Comparison of ENCODE assay signal across 9 mouse cellular contexts in the genomic region with DNA sequence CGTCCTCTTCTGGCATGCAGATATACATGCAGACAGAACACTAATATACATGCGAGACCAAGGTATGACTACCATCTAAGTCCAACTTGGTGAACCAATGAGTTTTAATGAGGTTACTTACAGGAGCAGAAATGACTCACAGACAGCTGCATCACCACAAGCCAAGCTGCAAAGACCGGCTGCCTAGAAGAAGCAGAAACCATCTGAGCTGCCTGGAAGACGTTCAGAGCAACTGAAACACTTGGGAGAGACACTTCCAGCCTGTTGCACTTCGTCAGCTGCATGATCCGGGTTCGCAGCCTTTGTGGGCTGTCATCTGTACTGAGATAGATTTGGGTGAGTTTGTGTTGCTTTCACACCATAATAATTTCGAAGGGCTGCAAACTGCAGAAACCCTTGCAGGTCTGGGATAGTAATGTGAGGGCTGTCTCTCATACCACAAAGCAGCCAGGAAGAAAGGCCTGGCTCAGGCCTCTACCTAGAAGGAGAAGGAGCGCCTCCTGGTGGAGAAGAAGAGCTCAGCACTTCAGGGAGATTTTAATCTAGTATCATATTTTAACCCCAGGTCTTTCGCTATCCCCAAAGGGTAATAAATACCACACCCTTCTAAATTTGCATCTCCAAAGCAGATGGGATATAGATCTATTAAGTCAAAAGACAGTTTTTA. TPM values are rescaled to one million over a fixed set of nuclear protein-coding genes. Genes with fewer than 3 reads are reported as not detected.
DNase-seq lines count a peak whose midpoint lies in the region; ATAC-seq and TF ChIP-seq lines count a peak whose summit lies in the region.
"Had no signal": no experiment of that assay in that cellular context is flagged by ENCODE, and none has a peak within 500 bp of the region (broad histone marks: within the 10 kb centered on the region; RNA-seq: fewer than 3 reads in every experiment).

No protein-coding gene starts in this region.

- DNase-seq in gastrocnemius, adult 2 months, result peak; percentile 67
- DNase-seq in gastrocnemius, postnatal 25 days, result no peak
- peak; percentile 85 for DNase-seq in 416B (ENCODE audit: low read depth)
- DNase-seq in adrenal gland, adult 18-20 months (ENCODE audit: low spot score in 2 of 2), result peak; percentile 56 to 57
- DNase-seq in embryonic facial prominence, embryonic 10.5 days (ENCODE audit: low spot score), result peak; percentile 67
- DNase-seq in kidney, adult 8-10 months, result peak; percentile 41 to 57

- no peak overlapping the region for H3K27ac ChIP-seq in gastrocnemius, adult 2 months
- no peak overlapping the region for H3K27ac ChIP-seq in embryonic facial prominence, embryonic 10.5 days (replicated peaks)
- no peak overlapping the region for H3K27ac ChIP-seq in stomach, embryonic 16.5 days (ENCODE audit: low read length)
- H3K27ac ChIP-seq: limb, embryonic 15.5 days had no signal

- H3K4me2 ChIP-seq in stomach, embryonic 16.5 days (ENCODE audit: low read depth, low read length), result no peak overlapping the region
- H3K4me2 ChIP-seq: limb, embryonic 15.5 days had no signal

- peak overlapping the region; percentile 26; the same call in 1 of the 2 replicates for H3K9ac ChIP-seq in stomach, embryonic 16.5 days (ENCODE audit: low read length)
- H3K9ac ChIP-seq: limb, embryonic 15.5 days had no signal

- no peaks in the 10 kb centered on the region for H3K9me3 ChIP-seq in embryonic facial prominence, embryonic 10.5 days
- H3K9me3 ChIP-seq in stomach, embryonic 16.5 days (replicated peaks; ENCODE audit: control insufficient read depth, low read length), result no peaks in the 10 kb centered on the region
- H3K9me3 ChIP-seq: limb, embryonic 15.5 days had no signal

- H3K36me3 ChIP-seq in embryonic facial prominence, embryonic 10.5 days (replicated peaks), result no peaks in the 10 kb centered on the region
- no peaks in the 10 kb centered on the region for H3K36me3 ChIP-seq in stomach, embryonic 16.5 days (ENCODE audit: control insufficient read depth, insufficient read depth, low read length)
- H3K36me3 ChIP-seq: limb, embryonic 15.5 days had no signal

- H3K4me1 ChIP-seq in embryonic facial prominence, embryonic 10.5 days, result peaks cover 13% of the 10 kb centered on the region
- peaks cover 6% of the 10 kb centered on the region; the same call in 1 of the 2 replicates for H3K4me1 ChIP-seq in stomach, embryonic 16.5 days (ENCODE audit: control insufficient read depth, insufficient read depth, low read length)

- intact Hi-C loops in gastrocnemius, adult 2 months (cut with DNase I), result loop anchor here (1.0 to 10.0 kb wide), 4 partner anchors 154 to 492 kb away; a partner anchor contains a TSS

- peak; percentile 66 for ATAC-seq in megakaryocyte, adult 5-6 weeks (ENCODE audit: poor library complexity, severe bottlenecking)
- no peak for ATAC-seq in stomach, embryonic 16.5 days (ENCODE audit: insufficient read depth, low FRiP score)

- WGBS in embryonic facial prominence, embryonic 10.5 days, result 54% methylated on average over 10 of the region's 10 CpGs
- 42% methylated on average over 10 of the region's 10 CpGs for WGBS in stomach, embryonic 16.5 days

- peak; percentile 98 for TF ChIP-seq CTCF in gastrocnemius, adult 2 months (IDR thresholded peaks at IDR 0.05)

- H3K4me3 ChIP-seq in gastrocnemius, adult 2 months, result no peak overlapping the region; the same call in 1 of the 2 replicates
- H3K4me3 ChIP-seq in embryonic facial prominence, embryonic 10.5 days, result no peak overlapping the region
- no peak overlapping the region for H3K4me3 ChIP-seq in stomach, embryonic 16.5 days (replicated peaks; ENCODE audit: low read length)
- H3K4me3 ChIP-seq: limb, embryonic 15.5 days had no signal

- H3K27me3 ChIP-seq in embryonic facial prominence, embryonic 10.5 days (replicated peaks; ENCODE audit: low read depth, poor library complexity, severe bottlenecking), result no peaks in the 10 kb centered on the region
- H3K27me3 ChIP-seq in stomach, embryonic 16.5 days (ENCODE audit: control insufficient read depth, insufficient read depth, low read length), result no peaks in the 10 kb centered on the region
- H3K27me3 ChIP-seq: limb, embryonic 15.5 days had no signal

RNA-seq across cellular contexts. Expression of a gene that starts 4.6 kb away (rescaled TPM):
- total RNA-seq in gastrocnemius, adult 2 months (2021), result 10 to 100 TPM; 16.4 to 18.7 TPM
- total RNA-seq in gastrocnemius, postnatal 25 days (2021), result 10 to 100 TPM; 12.8 to 14.1 TPM
- total RNA-seq in adrenal gland, adult 18-20 months (2021), result 10 to 100 TPM; 34.0 to 36.6 TPM
- 32.6 and 34.0 TPM in 2 replicates for polyA plus RNA-seq in embryonic facial prominence, embryonic 10.5 days (2016; fragmentation: Nextera tagmentation; extraction: Ambion mirVana)
- total RNA-seq in megakaryocyte, adult 5-6 weeks (2015), result 14.5 and 19.1 TPM in 2 replicates
- total RNA-seq in megakaryocyte, adult 5-6 weeks (2017), result 29.7 and 30.9 TPM in 2 replicates
- polyA plus RNA-seq in stomach, embryonic 16.5 days (2015; fragmentation: Nextera tagmentation; extraction: Ambion mirVana), result 35.3 and 36.1 TPM in 2 replicates

RNA-seq across cellular contexts. Expression of a gene that starts 5.4 kb away (rescaled TPM):
- total RNA-seq in gastrocnemius, adult 2 months (2021), result 100 to 1,000 TPM; 610 to 870 TPM
- total RNA-seq in gastrocnemius, postnatal 25 days (2021), result 100 to 1,000 TPM; 731 to 746 TPM
- total RNA-seq in adrenal gland, adult 18-20 months (2021), result 100 to 1,000 TPM; 362 to 532 TPM
- polyA plus RNA-seq in embryonic facial prominence, embryonic 10.5 days (2016; fragmentation: Nextera tagmentation; extraction: Ambion mirVana), result 302 and 311 TPM in 2 replicates
- total RNA-seq in megakaryocyte, adult 5-6 weeks (2015), result 170 and 198 TPM in 2 replicates
- 195 and 197 TPM in 2 replicates for total RNA-seq in megakaryocyte, adult 5-6 weeks (2017)
- polyA plus RNA-seq in stomach, embryonic 16.5 days (2015; fragmentation: Nextera tagmentation; extraction: Ambion mirVana), result 331 and 340 TPM in 2 replicates

RNA-seq across cellular contexts. Expression of a gene that starts 16.6 kb away (rescaled TPM):
- total RNA-seq in gastrocnemius, adult 2 months (2021), result 1 to 10 TPM in 1 of 2 experiments, under 1 TPM in 1; 0.38 to 1.5 TPM
- total RNA-seq in gastrocnemius, postnatal 25 days (2021), result under 1 TPM; 0.38 to 0.48 TPM
- 1 to 10 TPM; 3.7 to 4.2 TPM for total RNA-seq in adrenal gland, adult 18-20 months (2021)
- polyA plus RNA-seq in embryonic facial prominence, embryonic 10.5 days (2016; fragmentation: Nextera tagmentation; extraction: Ambion mirVana), result 37.5 and 41.8 TPM in 2 replicates
- total RNA-seq in megakaryocyte, adult 5-6 weeks (2015), result 5.2 and 6.7 TPM in 2 replicates
- 9.8 and 11.1 TPM in 2 replicates for total RNA-seq in megakaryocyte, adult 5-6 weeks (2017)
- polyA plus RNA-seq in stomach, embryonic 16.5 days (2015; fragmentation: Nextera tagmentation; extraction: Ambion mirVana), result 17.7 and 20.1 TPM in 2 replicates

RNA-seq across cellular contexts. Expression of a gene that starts 29.8 kb away (rescaled TPM):
- 10 to 100 TPM; 12.6 to 12.8 TPM for total RNA-seq in gastrocnemius, adult 2 months (2021)
- 10 to 100 TPM in 1 of 2 experiments, 1 to 10 TPM in 1; 9.7 to 13.7 TPM for total RNA-seq in gastrocnemius, postnatal 25 days (2021)
- 10 to 100 TPM; 25.2 to 32.1 TPM for total RNA-seq in adrenal gland, adult 18-20 months (2021)
- 16.1 and 19.2 TPM in 2 replicates for polyA plus RNA-seq in embryonic facial prominence, embryonic 10.5 days (2016; fragmentation: Nextera tagmentation; extraction: Ambion mirVana)
- 27.6 and 37.3 TPM in 2 replicates for total RNA-seq in megakaryocyte, adult 5-6 weeks (2015)
- 38.4 and 56.5 TPM in 2 replicates for total RNA-seq in megakaryocyte, adult 5-6 weeks (2017)
- 26.8 and 30.3 TPM in 2 replicates for polyA plus RNA-seq in stomach, embryonic 16.5 days (2015; fragmentation: Nextera tagmentation; extraction: Ambion mirVana)
